Mouse (Mus musculus) kidney, postnatal 25 days (tissue): Measurements from ENCODE around the gene Nprl3.
"Not testable (repeated sequence)": the region's sequence is repeated elsewhere in the genome, so short reads cannot be mapped to it uniquely, and the experiment has no call there.

Experiments
- DNase-seq, 2 experiments: peaks; one replicate each; pipeline ENCODE4 v3.0.0; 2021; ENCODE audit warnings: mixed read lengths in 2 of 2

The Nprl3 gene

GRCm38 (mm10) chr11:32283091-32283777 is 15.7 kb upstream of the Nprl3 start, which contains the start of gene Hba-a1:
Gene Hba-a1 (plus strand): TSS chr11:32283511.
- not testable (repeated sequence) for DNase-seq

- DNase-seq, result no peak
These were observed 14.1 kb upstream of the Nprl3 start for GRCm38 (mm10) chr11:32281416-32282144.

GRCm38 (mm10) chr11:32280646-32281045 is 13.1 kb upstream of the Nprl3 start:
- no peak for DNase-seq

- DNase-seq, result no peak
These were observed 11.0 kb upstream of the Nprl3 start for GRCm38 (mm10) chr11:32278458-32278957.

GRCm38 (mm10) chr11:32277736-32278457 is 10.4 kb upstream of the Nprl3 start:
- DNase-seq, result no peak

GRCm38 (mm10) chr11:32276347-32276746 is 8.8 kb upstream of the Nprl3 start, which contains the start of gene Hba-x:
Gene Hba-x (plus strand): TSS chr11:32276400.
- DNase-seq, result no peak

GRCm38 (mm10) chr11:32271178-32271577 is 3.7 kb upstream of the Nprl3 start:
- DNase-seq, result no peak

GRCm38 (mm10) chr11:32268952-32269351 is 1.4 kb upstream of the Nprl3 start:
- no peak for DNase-seq

- DNase-seq, result no peak
These were observed 457 bp upstream of the Nprl3 start for GRCm38 (mm10) chr11:32267964-32268363.

GRCm38 (mm10) chr11:32266776-32267175 is 731 bp downstream of the Nprl3 start:
- DNase-seq, result no peak

GRCm38 (mm10) chr11:32266194-32266593 is 1.3 kb downstream of the Nprl3 start:
- no peak for DNase-seq

- DNase-seq, result no peak
These were observed 2.3 kb downstream of the Nprl3 start for GRCm38 (mm10) chr11:32265117-32265738.

- no peak for DNase-seq
These were observed 4.7 kb downstream of the Nprl3 start for GRCm38 (mm10) chr11:32262674-32263415.

GRCm38 (mm10) chr11:32256566-32256965 is 10.9 kb downstream of the Nprl3 start:
- no peak for DNase-seq

- no peak for DNase-seq
These were observed 11.4 kb downstream of the Nprl3 start for GRCm38 (mm10) chr11:32256146-32256545.

- DNase-seq, result no peak
These were observed 14.4 kb downstream of the Nprl3 start for GRCm38 (mm10) chr11:32253121-32253520.

- DNase-seq, result no peak
These were observed 16.4 kb downstream of the Nprl3 start for GRCm38 (mm10) chr11:32250880-32251763.

GRCm38 (mm10) chr11:32248350-32248749 is 19.2 kb downstream of the Nprl3 start:
- DNase-seq, result no peak

GRCm38 (mm10) chr11:32247068-32247467 is 20.4 kb downstream of the Nprl3 start:
- no peak for DNase-seq

GRCm38 (mm10) chr11:32245614-32246013 is 21.9 kb downstream of the Nprl3 start:
- no peak for DNase-seq

GRCm38 (mm10) chr11:32244617-32245016 is 22.9 kb downstream of the Nprl3 start:
- DNase-seq, result no peak
